Mouse (Mus musculus) midbrain, embryonic 13.5 days (tissue): ENCODE data around the gene Adamts8. TPM values are rescaled to one million over a fixed set of nuclear protein-coding genes. Genes with fewer than 3 reads are reported as not detected.

ENCODE experiments used
- ATAC-seq: fragments of 200-750 bp; cut with Nextera tagmentation; 2 replicates; pipeline ENCODE4 v1.8.0; 2017; ENCODE audit warnings: mild to moderate bottlenecking, moderate TSS enrichment, moderate library complexity
- H3K27ac ChIP-seq: fragments of 300-500 bp; sonication (generic); 2 replicates; pipeline ENCODE4 v1.5.1; 2015; ENCODE audit warnings: inconsistent platforms, mild to moderate bottlenecking, moderate library complexity
- H3K27me3 ChIP-seq: fragments of 300-500 bp; sonication (generic); 2 replicates; pipeline ENCODE4 v1.6.1; 2015; ENCODE audit warnings: mild to moderate bottlenecking, inconsistent platforms
- H3K36me3 ChIP-seq: fragments of 300-500 bp; sonication (generic); 2 replicates; pipeline ENCODE4 v1.6.1; 2015; ENCODE audit warnings: mild to moderate bottlenecking, inconsistent platforms
- H3K4me1 ChIP-seq: fragments of 300-500 bp; sonication (generic); replicated peaks from 2 replicates; pipeline ENCODE4 v1.6.1; 2015; ENCODE audit warnings: inconsistent platforms
- H3K4me2 ChIP-seq: fragments of 300-500 bp; sonication (generic); replicated peaks from 2 replicates; pipeline ENCODE4 v1.6.1; 2015; ENCODE audit warnings: moderate library complexity, mild to moderate bottlenecking, inconsistent platforms
- H3K4me3 ChIP-seq: fragments of 300-500 bp; sonication (generic); replicated peaks from 2 replicates; pipeline ENCODE4 v1.5.1; 2015; ENCODE audit warnings: mild to moderate bottlenecking, inconsistent platforms
- H3K9ac ChIP-seq: fragments of 300-500 bp; sonication (generic); replicated peaks from 2 replicates; pipeline ENCODE4 v1.6.1; 2015; ENCODE audit warnings: mild to moderate bottlenecking, inconsistent platforms
- H3K9me3 ChIP-seq: fragments of 300-500 bp; sonication (generic); 2 replicates; pipeline ENCODE4 v1.6.1; 2016; ENCODE audit warnings: mild to moderate bottlenecking, inconsistent platforms
- WGBS: fragments of 180-500 bp; shearing (Covaris S2); methylation state at CpG from one replicate; pipeline ENCODE4 v1.1.7; 2015; 5-methylcytosine and 5-hydroxymethylcytosine counted together
- polyA plus RNA-seq: library from polyadenylated mRNA; unstranded; fragments of >200 nt; fragmentation: Nextera tagmentation; extraction: Ambion mirVana; gene quantifications from 2 replicates; pipeline ENCODE4 v1.2.1, GENCODE M21; 2015

Adamts8 gene
- polyA plus RNA-seq, 1 experiment from 2014 or later = 0.96 TPM

DNA sequence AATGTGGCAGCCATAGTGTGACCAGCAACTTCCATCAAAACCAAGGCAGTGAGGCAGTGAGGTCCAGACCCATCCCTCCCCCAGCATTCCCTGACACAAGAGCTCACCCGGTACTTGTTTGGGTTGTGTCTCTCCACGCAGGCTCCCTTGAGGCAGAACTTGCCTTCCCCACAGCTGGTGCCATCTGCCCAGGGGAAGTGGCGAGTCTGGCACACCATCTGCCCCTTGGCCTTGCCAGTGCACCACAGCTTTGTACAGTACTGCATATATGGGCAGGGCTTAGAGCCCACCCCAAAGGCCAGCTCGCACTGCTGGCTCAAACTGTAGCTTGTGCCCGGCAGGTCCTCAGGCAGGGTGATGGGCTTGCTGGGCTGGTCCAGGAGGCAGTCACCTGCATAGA is 31.9 kb upstream of the Adamts8 start:
- no peaks in the 10 kb centered on the region for H3K4me1 ChIP-seq
- 89% methylated on average over 5 of the region's 5 CpGs for WGBS
- no peaks in the 10 kb centered on the region for H3K36me3 ChIP-seq
- no peak overlapping the region for H3K27ac ChIP-seq
- no peak overlapping the region for H3K9ac ChIP-seq
- H3K27me3 ChIP-seq = no peaks in the 10 kb centered on the region
- H3K4me2 ChIP-seq = no peak overlapping the region
- no peak overlapping the region for H3K4me3 ChIP-seq
- no peak for ATAC-seq
- no peaks in the 10 kb centered on the region for H3K9me3 ChIP-seq

DNA sequence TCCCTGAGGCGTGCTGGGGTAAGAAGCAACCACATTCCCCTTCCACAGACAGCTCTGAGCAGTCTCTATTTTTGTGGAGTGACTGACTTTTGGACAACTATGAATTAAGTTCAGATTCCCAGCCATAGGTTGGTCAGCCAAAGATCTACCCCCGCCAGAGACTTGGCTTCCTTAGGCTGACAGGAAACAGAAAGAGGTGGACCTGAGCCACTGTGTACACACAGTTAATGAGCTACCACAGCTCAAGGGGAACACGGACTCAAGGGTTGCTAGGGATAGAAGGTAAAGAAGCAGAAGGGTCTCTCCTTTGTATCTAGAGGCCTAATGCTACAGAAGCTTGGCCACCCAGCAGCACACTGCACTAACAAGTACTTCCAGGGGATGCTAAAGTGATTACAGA is 30.2 kb upstream of the Adamts8 start:
- no peak overlapping the region for H3K27ac ChIP-seq
- no peak for ATAC-seq
- H3K4me3 ChIP-seq = no peak overlapping the region
- H3K36me3 ChIP-seq = no peaks in the 10 kb centered on the region
- H3K4me1 ChIP-seq = no peaks in the 10 kb centered on the region
- H3K4me2 ChIP-seq = no peak overlapping the region
- H3K9ac ChIP-seq = no peak overlapping the region
- 71% methylated on average over 3 of the region's 3 CpGs for WGBS
- no peaks in the 10 kb centered on the region for H3K27me3 ChIP-seq
- no peaks in the 10 kb centered on the region for H3K9me3 ChIP-seq

DNA sequence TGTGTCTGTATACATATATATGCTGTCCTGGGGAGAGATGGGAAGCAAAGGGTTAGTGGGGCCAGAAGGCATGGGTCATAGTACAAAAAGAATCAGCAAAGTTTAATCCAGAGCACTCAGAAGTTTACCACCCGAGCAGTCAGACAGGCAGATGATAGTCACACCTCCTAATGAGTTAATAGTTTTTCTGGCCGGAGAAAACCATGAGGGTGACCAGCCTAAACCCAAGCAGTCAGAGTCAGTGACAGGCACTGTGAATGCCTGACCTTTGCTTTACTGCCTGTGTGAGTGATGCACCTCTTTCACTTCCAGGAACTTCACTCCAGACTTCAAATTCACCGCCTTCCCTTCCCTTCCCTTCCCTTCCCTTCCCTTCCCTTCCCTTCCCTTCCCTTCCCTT is 28.9 kb upstream of the Adamts8 start:
- H3K4me3 ChIP-seq = no peak overlapping the region
- WGBS = 81% methylated on average over 3 of the region's 3 CpGs
- no peak for ATAC-seq

DNA sequence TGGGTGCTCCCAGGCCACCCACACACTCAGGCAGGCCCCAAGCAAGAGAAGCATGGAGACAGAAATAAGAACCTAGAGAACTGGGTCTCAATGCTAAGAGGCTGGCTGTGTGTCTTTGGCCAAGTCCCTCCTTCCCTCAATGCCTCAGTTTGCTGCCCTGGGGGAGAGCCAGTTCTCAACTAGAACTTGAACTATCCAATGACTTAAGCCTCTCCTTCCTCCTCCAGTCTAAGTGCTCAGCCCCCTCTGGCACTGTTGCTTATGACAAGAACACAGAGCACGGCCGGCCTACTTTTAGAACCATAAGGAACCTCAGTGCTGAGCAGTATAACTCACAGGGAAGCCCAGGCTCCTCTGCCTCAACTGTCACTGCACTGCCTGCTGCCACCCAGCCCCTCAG is 28.1 kb upstream of the Adamts8 start:
- Histone ChIP-seq H3K27me3 (no peaks in the 10 kb centered on the region), H3K4me3 (no peak overlapping the region), H3K4me2 (no peak overlapping the region), H3K36me3 (no peaks in the 10 kb centered on the region), H3K27ac (no peak overlapping the region), H3K9me3 (no peaks in the 10 kb centered on the region), H3K9ac (no peak overlapping the region), H3K4me1 (peaks cover 9% of the 10 kb centered on the region; the same call in 1 of the 2 replicates)
- 84% methylated on average over 2 of the region's 2 CpGs for WGBS
- no peak for ATAC-seq

More for the DNA sequence above, 28.9 kb upstream of the Adamts8 start:
- Histone ChIP-seq H3K9ac (no peak overlapping the region), H3K4me2 (no peak overlapping the region), H3K36me3 (no peaks in the 10 kb centered on the region), H3K9me3 (no peaks in the 10 kb centered on the region), H3K27ac (no peak overlapping the region), H3K27me3 (no peaks in the 10 kb centered on the region), H3K4me1 (peaks cover 2% of the 10 kb centered on the region; the same call in 1 of the 2 replicates)

GRCm38 (mm10) chr9:30916266-30916968 is 25.9 kb upstream of the Adamts8 start:
- Histone ChIP-seq H3K4me1 (peaks cover 13% of the 10 kb centered on the region), H3K4me3 (no peak overlapping the region), H3K9me3 (no peaks in the 10 kb centered on the region), H3K27me3 (peaks cover 19% of the 10 kb centered on the region), H3K27ac (no peak overlapping the region), H3K36me3 (no peaks in the 10 kb centered on the region), H3K9ac (no peak overlapping the region), H3K4me2 (no peak overlapping the region)
- ATAC-seq = no peak
- 92% methylated on average over 6 of the region's 6 CpGs for WGBS

DNA sequence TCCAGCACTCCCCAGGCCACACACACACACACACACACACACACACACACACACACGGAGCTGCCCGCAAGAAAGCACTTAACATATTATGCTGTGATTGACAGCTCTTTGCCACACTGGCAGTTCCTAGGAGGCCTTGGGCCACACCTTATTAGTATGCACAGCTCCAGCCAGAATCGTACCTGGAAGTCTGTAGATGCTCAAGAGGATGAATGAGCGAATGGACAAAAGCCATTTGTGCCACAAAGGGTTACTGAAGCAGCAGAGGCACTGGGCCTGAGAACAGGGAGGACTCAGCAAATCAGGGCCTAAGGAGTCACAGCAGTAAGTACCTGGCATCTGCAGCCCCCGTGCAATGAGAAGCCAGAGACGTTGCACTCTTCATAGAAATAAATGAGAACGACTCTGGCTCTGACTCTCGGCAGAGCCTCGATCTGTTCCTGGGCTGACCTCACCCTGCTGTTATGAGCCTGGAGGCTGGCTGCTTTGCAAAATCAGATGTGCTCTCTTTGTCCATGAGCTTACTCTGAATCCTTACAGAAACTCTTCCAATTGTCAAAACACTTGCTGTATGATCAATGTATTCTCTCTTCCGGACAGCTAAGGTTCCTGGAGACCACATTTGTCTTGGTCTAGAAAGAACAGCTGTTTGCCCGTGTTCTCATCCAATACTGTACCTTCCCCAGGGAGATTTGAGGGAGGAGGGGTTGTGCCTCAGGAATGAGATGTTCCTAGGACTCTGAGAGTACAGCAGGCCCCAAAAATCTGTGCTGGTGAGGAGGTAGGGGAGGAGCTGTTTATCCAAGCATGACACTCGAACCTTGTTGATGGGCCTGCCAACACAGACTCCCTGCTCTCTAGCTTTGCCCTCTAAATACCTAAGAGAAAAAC is 23.7 kb upstream of the Adamts8 start:
- Histone ChIP-seq H3K27me3 (peaks cover 39% of the 10 kb centered on the region), H3K9ac (no peak overlapping the region), H3K4me3 (no peak overlapping the region), H3K4me2 (no peak overlapping the region; the same call in 1 of the 2 replicates), H3K4me1 (peaks cover 27% of the 10 kb centered on the region), H3K36me3 (no peaks in the 10 kb centered on the region), H3K9me3 (no peaks in the 10 kb centered on the region), H3K27ac (no peak overlapping the region)
- 49% methylated on average over 12 of the region's 12 CpGs for WGBS
- ATAC-seq = no peak

- Histone ChIP-seq H3K4me1 (peaks cover 27% of the 10 kb centered on the region), H3K27ac (no peak overlapping the region), H3K36me3 (no peaks in the 10 kb centered on the region), H3K9me3 (no peaks in the 10 kb centered on the region), H3K27me3 (peaks cover 39% of the 10 kb centered on the region), H3K4me3 (no peak overlapping the region), H3K9ac (no peak overlapping the region), H3K4me2 (no peak overlapping the region)
- no peak for ATAC-seq
- WGBS = 92% methylated on average over 9 of the region's 9 CpGs
These were observed 22.7 kb upstream of the Adamts8 start for GRCm38 (mm10) chr9:30919686-30920085.

GRCm38 (mm10) chr9:30920736-30921135 is 21.6 kb upstream of the Adamts8 start:
- WGBS = 28% methylated on average over 6 of the region's 6 CpGs
- Histone ChIP-seq H3K27me3 (peaks cover 39% of the 10 kb centered on the region), H3K4me1 (peaks cover 27% of the 10 kb centered on the region), H3K4me3 (no peak overlapping the region), H3K36me3 (no peaks in the 10 kb centered on the region), H3K9ac (no peak overlapping the region), H3K4me2 (no peak overlapping the region), H3K9me3 (no peaks in the 10 kb centered on the region), H3K27ac (no peak overlapping the region)
- no peak for ATAC-seq

DNA sequence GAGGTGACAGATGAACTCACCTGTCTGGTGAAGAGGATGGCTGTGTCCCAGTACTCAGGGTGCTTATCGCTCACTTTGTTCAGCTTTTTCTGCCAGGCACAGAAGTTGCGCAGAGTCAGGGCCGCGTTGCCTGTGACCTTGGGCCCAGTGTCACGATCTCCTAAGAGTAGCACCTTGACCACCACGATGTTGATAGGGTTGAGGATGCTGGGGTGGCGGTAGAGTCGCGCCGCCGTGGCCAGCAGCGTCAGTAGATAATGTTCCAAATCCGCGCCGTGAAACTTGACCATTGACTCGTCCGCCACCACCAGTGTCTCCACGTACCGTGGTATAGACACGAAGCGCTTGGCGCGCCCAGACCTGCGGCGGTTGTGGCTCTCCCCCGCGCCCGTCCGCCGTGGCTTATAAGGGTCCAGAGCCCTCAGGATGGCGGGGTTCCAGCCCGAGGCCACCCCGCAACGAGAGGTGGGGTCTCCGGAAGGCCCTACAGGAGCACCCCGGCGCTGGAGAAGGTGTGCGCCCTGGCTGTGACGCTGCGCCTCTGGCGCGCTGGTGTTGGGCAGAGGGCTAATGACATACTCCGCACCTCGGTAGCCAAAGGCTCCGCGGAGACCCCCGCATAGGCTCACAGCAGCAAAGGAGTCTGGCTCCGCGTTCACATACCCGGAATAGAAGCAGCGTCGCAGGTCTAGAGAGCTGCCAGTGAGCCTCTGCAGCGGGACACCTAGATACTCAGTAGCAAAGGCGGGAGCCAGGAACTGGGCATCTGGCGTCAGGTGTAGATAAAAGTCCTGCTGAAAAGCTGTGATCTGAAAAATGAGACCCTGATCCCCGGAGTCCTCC is 20.9 kb upstream of the Adamts8 start:
- Histone ChIP-seq H3K27me3 (peaks cover 39% of the 10 kb centered on the region), H3K4me1 (peaks cover 27% of the 10 kb centered on the region), H3K4me3 (peak overlapping the region; percentile 45), H3K36me3 (no peaks in the 10 kb centered on the region), H3K9ac (peak overlapping the region; percentile 53), H3K27ac (no peak overlapping the region), H3K9me3 (no peaks in the 10 kb centered on the region), H3K4me2 (peak overlapping the region; percentile 81)
- 3% methylated on average over 56 of the region's 56 CpGs for WGBS
- ATAC-seq = peak; percentile 41; the same call in 1 of the 2 replicates

DNA sequence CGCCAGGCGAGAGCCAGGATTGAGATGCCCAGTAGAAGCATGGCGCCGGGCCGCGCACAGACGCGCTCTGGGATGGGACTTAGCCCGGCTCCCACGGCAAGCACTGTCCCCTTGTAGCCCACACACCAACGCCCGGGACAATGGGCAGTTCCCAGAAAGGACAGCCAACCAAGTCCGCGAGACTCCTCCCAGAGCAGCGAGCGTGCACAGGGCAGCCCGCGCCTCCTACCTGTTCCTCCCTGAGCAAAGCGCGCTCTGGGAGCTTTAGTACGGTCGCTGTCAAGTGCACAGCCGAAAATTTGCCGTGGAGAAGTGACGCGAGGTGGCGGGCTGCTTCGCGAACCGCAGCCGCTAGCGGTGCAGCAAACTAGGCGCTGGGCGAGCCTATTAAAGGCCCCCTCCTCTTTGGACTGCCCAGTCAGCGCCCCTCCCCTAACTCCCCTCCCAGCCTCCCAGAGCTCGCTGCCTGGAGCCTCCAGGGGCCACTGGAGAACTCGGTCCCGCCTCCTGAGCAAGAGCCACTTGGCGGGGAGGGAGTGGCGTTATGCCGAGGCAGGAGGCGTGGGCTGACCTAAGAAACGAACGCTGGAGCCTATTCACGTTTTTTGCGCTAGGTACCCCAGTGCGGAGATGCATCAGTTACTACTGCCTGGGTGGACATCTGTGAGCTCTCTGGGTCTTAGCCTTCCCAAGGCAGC is 20.0 kb upstream of the Adamts8 start, which contains the start of gene Adamts15:
Gene Adamts15 (minus strand): TSS at position 256 of the 698 bp plus-strand sequence.
- Histone ChIP-seq H3K4me2 (peak within 1 kb of the TSS; percentile 81), H3K27ac (no peak within 1 kb of the TSS), H3K4me1 (peaks cover 27% of the 10 kb centered on the region), H3K27me3 (peaks cover 39% of the 10 kb centered on the region), H3K36me3 (no peaks in the 10 kb centered on the region), H3K9me3 (no peaks in the 10 kb centered on the region), H3K4me3 (peak within 1 kb of the TSS; percentile 45), H3K9ac (peak within 1 kb of the TSS; percentile 53)
- ATAC-seq = peak; percentile 71
- under 1% methylated on average over 47 of the region's 47 CpGs for WGBS

DNA sequence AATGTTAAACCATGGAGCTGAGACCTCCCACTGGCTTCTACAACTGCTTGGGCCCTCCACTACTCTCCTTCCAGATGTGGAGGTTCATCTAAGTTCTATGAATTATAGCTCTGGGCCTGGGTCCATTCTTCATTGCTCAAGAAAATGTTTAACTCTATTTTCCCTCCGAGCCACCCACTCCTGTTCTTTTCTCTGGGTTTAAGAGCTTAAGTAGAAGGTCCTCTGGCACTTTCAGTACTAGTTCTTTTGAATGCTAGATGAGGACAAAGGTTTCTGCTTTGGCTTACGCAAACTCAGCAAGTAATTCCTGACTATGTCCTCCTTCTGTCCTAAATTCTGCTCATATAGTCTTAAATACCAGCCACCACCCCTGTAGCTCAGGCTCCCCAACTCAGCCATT is 13.6 kb upstream of the Adamts8 start:
- H3K4me1 ChIP-seq = no peaks in the 10 kb centered on the region
- no peak overlapping the region for H3K9ac ChIP-seq
- H3K9me3 ChIP-seq = no peaks in the 10 kb centered on the region
- no peaks in the 10 kb centered on the region for H3K27me3 ChIP-seq
- no peak overlapping the region for H3K4me2 ChIP-seq
- ATAC-seq = no peak
- no peak overlapping the region for H3K4me3 ChIP-seq
- H3K36me3 ChIP-seq = no peaks in the 10 kb centered on the region
- no peak overlapping the region for H3K27ac ChIP-seq
- WGBS = 88% methylated on average over 2 of the region's 2 CpGs
